Mouse (Mus musculus) lung, embryonic 15.5 days (tissue): Measurements from ENCODE around the gene Polg. TPM values are rescaled to one million over a fixed set of nuclear protein-coding genes. Genes with fewer than 3 reads are reported as not detected.

ENCODE experiments used
- ATAC-seq: fragments of 200-750 bp; cut with Nextera tagmentation; 2 replicates; pipeline ENCODE4 v1.8.0; 2017; ENCODE audit warnings: moderate number of reproducible peaks, borderline replicate concordance; ENCODE audit not compliant: low FRiP score, low TSS enrichment; ENCODE audit errors: extremely low read depth
- H3K27ac ChIP-seq: fragments of 300-500 bp; sonication (generic); 2 replicates; pipeline ENCODE4 v1.5.1; 2015; ENCODE audit warnings: moderate library complexity, mild to moderate bottlenecking, inconsistent platforms
- H3K27me3 ChIP-seq: fragments of 300-500 bp; sonication (generic); 2 replicates; pipeline ENCODE4 v1.6.1; 2015; ENCODE audit warnings: inconsistent platforms
- H3K36me3 ChIP-seq: fragments of 300-500 bp; sonication (generic); 2 replicates; pipeline ENCODE4 v1.6.1; 2015; ENCODE audit warnings: inconsistent platforms
- H3K4me1 ChIP-seq: fragments of 300-500 bp; sonication (generic); 2 replicates; pipeline ENCODE4 v1.6.1; 2015; ENCODE audit warnings: inconsistent platforms
- H3K4me2 ChIP-seq: fragments of 300-500 bp; sonication (generic); 2 replicates; pipeline ENCODE4 v1.6.1; 2015; ENCODE audit warnings: inconsistent platforms, mild to moderate bottlenecking, moderate library complexity
- H3K4me3 ChIP-seq: fragments of 300-500 bp; sonication (generic); 2 replicates; pipeline ENCODE4 v1.5.1; 2015; ENCODE audit warnings: mild to moderate bottlenecking, inconsistent platforms
- H3K9ac ChIP-seq: fragments of 300-500 bp; sonication (generic); 2 replicates; pipeline ENCODE4 v1.6.1; 2015; ENCODE audit warnings: inconsistent platforms
- H3K9me3 ChIP-seq: fragments of 300-500 bp; sonication (generic); 2 replicates; pipeline ENCODE4 v1.6.1; 2016; ENCODE audit warnings: inconsistent platforms
- WGBS: fragments of 180-500 bp; shearing (Covaris S2); methylation state at CpG from one replicate; pipeline ENCODE4 v1.1.7; 2015; 5-methylcytosine and 5-hydroxymethylcytosine counted together
- polyA plus RNA-seq: library from polyadenylated mRNA; unstranded; fragments of >200 nt; fragmentation: Nextera tagmentation; extraction: Ambion mirVana; gene quantifications from 2 replicates; pipeline ENCODE4 v1.2.1, GENCODE M21; 2015

Polg gene
- polyA plus RNA-seq, 1 experiment from 2014 or later: 44.6 TPM

DNA sequence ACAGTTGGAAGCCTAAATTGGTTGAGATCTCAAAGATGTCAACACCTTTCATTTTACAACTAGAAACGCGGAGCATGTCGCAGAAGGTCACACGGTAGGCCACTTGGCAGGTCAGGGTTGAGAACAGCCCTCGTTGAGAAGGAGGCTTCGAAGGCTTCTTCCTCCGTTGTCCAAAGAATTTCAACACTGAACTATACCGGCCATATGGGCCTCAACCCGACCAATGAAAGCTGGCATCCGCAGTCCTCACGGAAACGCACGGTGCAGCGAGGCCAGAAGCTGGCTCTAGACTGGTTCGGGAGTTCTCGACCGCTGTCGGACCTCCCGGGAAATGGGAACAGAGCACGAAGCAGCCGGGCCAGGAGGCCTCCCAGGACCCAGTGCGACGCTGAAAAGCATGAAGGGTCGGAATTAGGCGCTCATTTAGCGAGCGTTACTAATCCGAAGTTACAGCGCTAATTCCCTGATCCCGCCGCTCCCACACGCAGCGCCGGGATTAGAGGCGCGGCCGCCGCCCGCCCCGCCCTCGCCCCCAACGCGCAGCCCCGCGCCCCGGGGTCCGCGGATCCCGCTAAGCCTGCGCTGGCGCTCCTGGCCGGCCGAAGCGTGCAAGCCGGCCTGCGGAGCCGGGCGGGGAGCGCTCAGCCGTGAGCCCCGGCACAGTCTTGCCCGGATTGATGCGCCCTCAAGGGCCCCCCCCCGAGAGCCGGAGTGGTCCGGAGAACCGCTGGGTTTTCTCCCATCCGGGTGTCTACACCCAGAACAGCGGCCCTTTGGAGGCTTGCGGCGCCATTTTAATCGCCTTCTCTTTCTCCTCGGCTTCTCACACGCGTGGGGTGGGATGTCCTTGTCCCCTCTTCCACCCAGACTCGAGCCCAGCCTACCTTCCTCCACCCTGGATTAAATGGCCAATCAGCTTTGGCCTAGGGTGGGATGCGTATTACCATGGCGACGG lies 42.4 kb upstream of the Polg start:
- Histone ChIP-seq H3K4me1 (peaks cover 18% of the 10 kb centered on the region), H3K4me2 (peak overlapping the region; percentile 45), H3K9ac (no peak overlapping the region), H3K27ac (no peak overlapping the region), H3K4me3 (peak overlapping the region; percentile 22; the same call in 1 of the 2 replicates), H3K36me3 (no peaks in the 10 kb centered on the region), H3K9me3 (no peaks in the 10 kb centered on the region), H3K27me3 (peaks cover 100% of the 10 kb centered on the region)
- no peak for ATAC-seq
- WGBS: 1% methylated on average over 73 of the region's 79 CpGs

DNA sequence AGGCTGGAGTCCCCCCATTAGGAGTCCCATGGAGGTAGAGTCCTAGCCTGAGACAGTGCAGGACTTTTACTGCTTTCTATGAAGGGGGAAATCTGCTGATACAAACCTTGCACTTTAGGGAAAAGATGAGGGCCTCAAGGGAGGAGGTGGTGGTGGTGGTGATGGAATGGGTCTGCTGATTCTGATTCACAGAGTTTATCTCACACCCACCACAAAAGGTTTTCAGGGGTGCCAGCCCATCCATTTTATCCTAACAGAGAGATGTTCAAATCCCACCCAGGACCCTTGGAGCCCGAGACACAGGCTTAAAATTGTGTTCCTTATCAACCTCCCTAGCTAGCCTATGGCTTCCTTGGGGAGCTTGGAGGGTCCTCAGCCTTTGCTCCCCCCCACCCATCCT lies 41.6 kb upstream of the Polg start:
- Histone ChIP-seq H3K9me3 (no peaks in the 10 kb centered on the region), H3K4me3 (no peak overlapping the region), H3K9ac (no peak overlapping the region), H3K27ac (no peak overlapping the region), H3K4me2 (no peak overlapping the region), H3K27me3 (peaks cover 100% of the 10 kb centered on the region), H3K4me1 (peaks cover 18% of the 10 kb centered on the region), H3K36me3 (no peaks in the 10 kb centered on the region)
- ATAC-seq: no peak
- WGBS: 16% methylated on average over 1 of the region's 1 CpGs

DNA sequence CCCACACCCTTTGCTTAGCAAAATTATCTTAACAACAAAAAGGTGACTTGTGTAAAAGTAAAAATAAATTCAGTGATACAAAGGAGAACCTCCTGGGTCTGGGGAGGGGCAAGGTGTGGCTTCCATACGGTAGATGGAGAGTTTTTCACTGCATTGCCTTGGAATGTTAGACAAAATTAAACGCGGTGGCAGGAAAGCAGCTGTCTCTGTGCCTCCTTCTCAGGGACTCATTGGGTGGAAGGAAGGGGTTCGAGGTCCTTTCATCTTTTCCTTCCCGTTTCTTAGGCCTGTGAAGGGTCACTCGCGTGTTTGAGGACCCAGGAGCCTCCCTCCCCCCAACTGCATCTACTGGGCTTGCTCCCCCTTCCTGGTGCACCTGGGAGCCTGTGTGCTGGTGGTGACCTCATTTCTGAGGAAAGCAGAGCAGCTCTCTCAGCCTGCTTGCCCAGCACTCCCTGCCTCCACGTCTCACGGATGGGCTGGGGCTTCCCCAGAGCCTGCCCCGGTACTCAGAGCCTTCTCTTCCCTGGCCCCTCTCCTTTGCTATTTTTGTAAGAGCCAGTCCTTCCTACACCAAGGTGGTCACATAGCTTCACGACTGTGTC lies 41.0 kb upstream of the Polg start:
- WGBS: 3% methylated on average over 11 of the region's 11 CpGs
- H3K27me3 ChIP-seq: peaks cover 100% of the 10 kb centered on the region
- no peak overlapping the region for H3K4me2 ChIP-seq
- ATAC-seq: no peak
- H3K4me1 ChIP-seq: peaks cover 18% of the 10 kb centered on the region
- H3K27ac ChIP-seq: no peak overlapping the region
- no peaks in the 10 kb centered on the region for H3K9me3 ChIP-seq
- H3K4me3 ChIP-seq: no peak overlapping the region
- no peak overlapping the region for H3K9ac ChIP-seq
- H3K36me3 ChIP-seq: no peaks in the 10 kb centered on the region

GRCm38 (mm10) chr7:79506531-79507090 lies 40.4 kb upstream of the Polg start:
- Histone ChIP-seq H3K36me3 (no peaks in the 10 kb centered on the region), H3K9ac (no peak overlapping the region), H3K4me1 (peaks cover 18% of the 10 kb centered on the region), H3K27me3 (peaks cover 100% of the 10 kb centered on the region), H3K27ac (no peak overlapping the region), H3K4me2 (no peak overlapping the region), H3K9me3 (no peaks in the 10 kb centered on the region), H3K4me3 (no peak overlapping the region)
- 9% methylated on average over 6 of the region's 6 CpGs for WGBS
- no peak for ATAC-seq

DNA sequence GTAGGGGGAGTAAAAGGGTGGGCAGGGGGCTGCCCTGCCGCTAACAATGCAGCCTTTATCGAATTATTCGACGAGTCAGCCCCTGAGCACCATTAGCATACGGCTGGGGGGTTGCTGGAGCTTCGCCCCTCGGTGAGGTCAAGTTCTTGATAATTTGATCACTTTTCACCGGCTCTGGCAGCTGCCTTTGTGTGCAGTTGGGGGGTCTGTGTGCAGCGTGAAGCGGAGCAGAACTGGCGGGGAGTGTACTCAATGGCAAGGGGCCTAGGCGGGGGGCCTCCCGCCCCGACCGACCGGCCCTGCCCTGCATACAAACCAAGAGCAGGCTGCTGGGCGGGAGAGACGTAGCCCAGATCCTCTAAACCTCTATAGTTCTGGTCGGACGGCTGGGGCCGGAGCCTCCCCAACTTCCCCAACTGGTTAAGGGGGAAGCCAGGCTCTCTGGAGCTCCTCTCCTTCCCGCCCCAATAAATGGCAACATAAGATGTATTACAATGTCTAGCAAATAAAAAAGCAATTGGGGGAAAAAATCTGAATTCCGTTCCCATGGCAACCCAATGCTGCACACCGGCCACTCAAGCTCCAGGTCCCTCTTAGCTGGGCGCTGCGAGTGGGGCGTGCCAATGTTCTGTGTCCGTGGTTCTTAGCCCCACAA lies 39.8 kb upstream of the Polg start:
- Histone ChIP-seq H3K4me1 (peaks cover 18% of the 10 kb centered on the region), H3K27me3 (peaks cover 100% of the 10 kb centered on the region), H3K27ac (no peak overlapping the region), H3K9ac (no peak overlapping the region), H3K4me3 (no peak overlapping the region), H3K36me3 (no peaks in the 10 kb centered on the region), H3K4me2 (no peak overlapping the region), H3K9me3 (no peaks in the 10 kb centered on the region)
- under 1% methylated on average over 28 of the region's 28 CpGs for WGBS
- ATAC-seq: no peak

- Histone ChIP-seq H3K9me3 (no peaks in the 10 kb centered on the region), H3K4me2 (peak overlapping the region; percentile 66), H3K4me3 (peak overlapping the region; percentile 38), H3K27me3 (peaks cover 100% of the 10 kb centered on the region), H3K36me3 (no peaks in the 10 kb centered on the region), H3K9ac (no peak overlapping the region), H3K4me1 (peaks cover 18% of the 10 kb centered on the region), H3K27ac (no peak overlapping the region)
- ATAC-seq: no peak
- 2% methylated on average over 22 of the region's 22 CpGs for WGBS
These were observed 39.2 kb upstream of the Polg start for GRCm38 (mm10) chr7:79505376-79505775.

GRCm38 (mm10) chr7:79504723-79505122 lies 38.6 kb upstream of the Polg start:
- peaks cover 100% of the 10 kb centered on the region for H3K27me3 ChIP-seq
- H3K36me3 ChIP-seq: no peaks in the 10 kb centered on the region
- H3K27ac ChIP-seq: no peak overlapping the region
- ATAC-seq: peak; percentile 61; the same call in 1 of the 2 replicates
- H3K4me2 ChIP-seq: peak overlapping the region; percentile 66
- WGBS: 0% methylated on average over 42 of the region's 42 CpGs
- no peaks in the 10 kb centered on the region for H3K9me3 ChIP-seq
- no peak overlapping the region for H3K9ac ChIP-seq
- peaks cover 22% of the 10 kb centered on the region for H3K4me1 ChIP-seq
- H3K4me3 ChIP-seq: peak overlapping the region; percentile 38

DNA sequence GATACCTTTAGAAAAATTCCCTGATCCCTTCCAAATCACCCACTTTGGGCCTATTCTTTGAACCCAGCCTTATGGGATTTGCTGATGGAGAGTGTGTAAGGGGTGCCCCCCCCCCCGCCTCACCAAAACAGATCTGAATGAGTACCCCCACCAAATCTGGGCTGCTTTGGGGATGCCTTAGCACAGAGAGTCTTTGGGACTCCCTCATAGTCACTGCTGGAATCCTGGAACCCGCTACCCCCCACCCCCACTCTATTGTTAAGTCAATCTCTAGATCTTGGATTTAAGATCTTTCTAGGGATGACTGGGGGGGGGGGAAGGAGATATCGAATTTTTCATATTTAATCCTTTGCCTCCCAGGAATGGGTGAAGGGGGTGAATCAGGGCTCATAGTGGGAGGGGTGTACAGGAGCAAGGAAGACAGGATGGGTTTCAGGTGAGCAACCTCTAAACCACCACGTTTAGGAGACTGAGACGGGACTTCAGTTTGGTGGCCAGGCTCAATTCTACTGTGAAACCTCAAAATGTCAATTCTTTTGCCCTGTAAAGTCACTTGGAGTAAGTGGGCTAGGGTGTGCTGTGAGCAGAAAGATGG lies 37.6 kb upstream of the Polg start:
- H3K4me2 ChIP-seq: no peak overlapping the region
- no peak overlapping the region for H3K9ac ChIP-seq
- H3K36me3 ChIP-seq: no peaks in the 10 kb centered on the region
- no peak overlapping the region for H3K27ac ChIP-seq
- ATAC-seq: no peak
- H3K9me3 ChIP-seq: no peaks in the 10 kb centered on the region
- WGBS: 4% methylated on average over 5 of the region's 5 CpGs
- no peak overlapping the region for H3K4me3 ChIP-seq
- peaks cover 100% of the 10 kb centered on the region for H3K27me3 ChIP-seq
- peaks cover 21% of the 10 kb centered on the region for H3K4me1 ChIP-seq

GRCm38 (mm10) chr7:79503103-79503455 lies 36.9 kb upstream of the Polg start:
- 10% methylated on average over 6 of the region's 6 CpGs for WGBS
- Histone ChIP-seq H3K4me3 (no peak overlapping the region), H3K4me1 (peaks cover 16% of the 10 kb centered on the region), H3K9ac (no peak overlapping the region), H3K27me3 (peaks cover 100% of the 10 kb centered on the region), H3K9me3 (no peaks in the 10 kb centered on the region), H3K36me3 (no peaks in the 10 kb centered on the region), H3K27ac (no peak overlapping the region), H3K4me2 (no peak overlapping the region)
- no peak for ATAC-seq

GRCm38 (mm10) chr7:79502152-79503102 lies 36.3 kb upstream of the Polg start:
- no peak for ATAC-seq
- Histone ChIP-seq H3K4me3 (no peak overlapping the region), H3K4me1 (peaks cover 16% of the 10 kb centered on the region), H3K9me3 (no peaks in the 10 kb centered on the region), H3K9ac (no peak overlapping the region), H3K27me3 (peaks cover 100% of the 10 kb centered on the region), H3K4me2 (no peak overlapping the region), H3K36me3 (no peaks in the 10 kb centered on the region), H3K27ac (no peak overlapping the region)
- WGBS: 9% methylated on average over 10 of the region's 10 CpGs
